Mouse (Mus musculus) limb, embryonic 13.5 days (tissue): Measurements from ENCODE around the gene Abcc9. TPM values are rescaled to one million over a fixed set of nuclear protein-coding genes. Genes with fewer than 3 reads are reported as not detected.
A peak's percentile ranks its signal among the peaks of the same experiment; 100 is the strongest.

ENCODE experiments used
- ATAC-seq: fragments of 200-750 bp; cut with Nextera tagmentation; 2 replicates; pipeline ENCODE4 v1.8.0; 2017; ENCODE audit warnings: low read depth, moderate number of reproducible peaks, moderate TSS enrichment; ENCODE audit not compliant: low FRiP score
- H3K27ac ChIP-seq: fragments of 300-500 bp; sonication (generic); 2 replicates; pipeline ENCODE4 v1.5.1; 2015; ENCODE audit warnings: inconsistent platforms, mild to moderate bottlenecking, moderate library complexity
- H3K27me3 ChIP-seq: fragments of 300-500 bp; sonication (generic); 2 replicates; pipeline ENCODE4 v1.6.1; 2015; ENCODE audit warnings: mild to moderate bottlenecking, inconsistent platforms
- H3K36me3 ChIP-seq: fragments of 300-500 bp; sonication (generic); 2 replicates; pipeline ENCODE4 v1.6.1; 2015; ENCODE audit warnings: inconsistent platforms, mild to moderate bottlenecking, moderate library complexity
- H3K4me1 ChIP-seq: fragments of 300-500 bp; sonication (generic); 2 replicates; pipeline ENCODE4 v1.6.1; 2015; ENCODE audit warnings: inconsistent platforms
- H3K4me2 ChIP-seq: fragments of 300-500 bp; sonication (generic); replicated peaks from 2 replicates; pipeline ENCODE4 v1.6.1; 2015; ENCODE audit warnings: inconsistent platforms, mild to moderate bottlenecking, moderate library complexity
- H3K4me3 ChIP-seq: fragments of 300-500 bp; sonication (generic); 2 replicates; pipeline ENCODE4 v1.5.1; 2015; ENCODE audit warnings: moderate library complexity, mild to moderate bottlenecking, inconsistent platforms
- H3K9ac ChIP-seq: fragments of 300-500 bp; sonication (generic); 2 replicates; pipeline ENCODE4 v1.6.1; 2015; ENCODE audit warnings: mild to moderate bottlenecking, inconsistent platforms
- H3K9me3 ChIP-seq: fragments of 300-500 bp; sonication (generic); 2 replicates; pipeline ENCODE4 v1.6.1; 2016; ENCODE audit warnings: inconsistent platforms
- WGBS: fragments of 180-500 bp; shearing (Covaris S2); methylation state at CpG from one replicate; pipeline ENCODE4 v1.1.7; 2015; 5-methylcytosine and 5-hydroxymethylcytosine counted together
- polyA plus RNA-seq: library from polyadenylated mRNA; unstranded; fragments of >200 nt; fragmentation: Nextera tagmentation; extraction: Ambion mirVana; gene quantifications from 2 replicates; pipeline ENCODE4 v1.2.1, GENCODE M21; 2015

Gene Abcc9
- polyA plus RNA-seq, 1 experiment from 2014 or later = 1.8 TPM

- Histone ChIP-seq H3K36me3 (no peaks in the 10 kb centered on the region), H3K27ac (no peak overlapping the region), H3K9ac (no peak overlapping the region), H3K27me3 (no peaks in the 10 kb centered on the region), H3K4me3 (no peak overlapping the region), H3K4me1 (0 out of 2 replicates have a peak, but pooled peaks cover 7% of the 10 kb centered on the region), H3K9me3 (no peaks in the 10 kb centered on the region), H3K4me2 (no peak overlapping the region)
- peak; percentile 33; the same call in 1 of the 2 replicates for ATAC-seq
- WGBS = 54% methylated on average over 9 of the region's 9 CpGs
These were observed 92.4 kb downstream of the Abcc9 start for GRCm38 (mm10) chr6:142609401-142610373.

DNA sequence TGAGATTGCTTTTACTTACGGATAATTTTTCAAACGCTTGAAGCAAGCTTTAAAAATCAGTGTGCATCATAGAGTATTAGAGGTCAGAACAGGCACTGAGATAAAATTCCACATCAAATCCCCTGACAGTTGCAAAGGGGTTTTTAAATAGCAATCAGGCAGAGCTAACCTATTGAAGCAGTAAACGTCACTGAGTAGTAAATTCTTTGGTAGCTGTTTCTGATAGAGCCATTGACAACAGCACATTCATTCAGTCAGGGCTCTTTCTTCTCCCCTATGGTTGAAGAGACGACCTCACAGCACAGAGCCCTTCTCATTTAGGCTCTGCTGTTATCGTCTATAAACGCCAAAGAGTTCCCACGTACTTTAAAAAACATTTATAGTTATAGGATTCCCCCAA is 95.0 kb downstream of the Abcc9 start:
- no peak for ATAC-seq
- Histone ChIP-seq H3K4me3 (no peak overlapping the region), H3K27ac (no peak overlapping the region), H3K27me3 (no peaks in the 10 kb centered on the region), H3K36me3 (no peaks in the 10 kb centered on the region), H3K4me2 (no peak overlapping the region), H3K9ac (no peak overlapping the region), H3K9me3 (no peaks in the 10 kb centered on the region), H3K4me1 (0 out of 2 replicates have a peak, but pooled peaks cover 7% of the 10 kb centered on the region)
- 58% methylated on average over 7 of the region's 7 CpGs for WGBS

- no peaks in the 10 kb centered on the region for H3K36me3 ChIP-seq
- no peak overlapping the region for H3K4me3 ChIP-seq
- 0 out of 2 replicates have a peak, but pooled peaks cover 7% of the 10 kb centered on the region for H3K4me1 ChIP-seq
- no peak overlapping the region for H3K9ac ChIP-seq
- WGBS = 70% methylated on average over 6 of the region's 6 CpGs
- no peak for ATAC-seq
- no peaks in the 10 kb centered on the region for H3K9me3 ChIP-seq
- no peak overlapping the region for H3K27ac ChIP-seq
- no peak overlapping the region for H3K4me2 ChIP-seq
- no peaks in the 10 kb centered on the region for H3K27me3 ChIP-seq
These were observed 99.3 kb downstream of the Abcc9 start for GRCm38 (mm10) chr6:142602772-142603171.

DNA sequence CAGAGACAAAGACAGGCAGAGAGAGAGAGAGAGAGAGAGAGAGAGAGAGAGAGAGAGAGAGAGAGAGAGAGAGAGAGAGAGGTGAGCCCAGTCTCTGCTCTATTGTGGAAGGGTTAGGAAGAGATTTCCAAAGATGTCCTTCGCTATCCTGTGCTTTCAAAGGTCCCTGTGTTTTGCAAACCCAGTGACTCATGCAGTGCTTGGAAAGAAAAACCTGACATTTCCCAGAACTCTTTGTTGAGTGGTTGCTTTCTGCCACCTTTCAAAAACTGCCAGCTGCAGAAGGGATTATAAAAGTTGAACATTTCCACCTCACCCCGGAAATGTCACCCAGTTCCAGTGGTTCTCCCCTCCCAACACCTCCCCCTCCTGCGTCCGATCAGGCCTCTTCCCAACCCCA is 123.3 kb downstream of the Abcc9 start:
- H3K27me3 ChIP-seq = peaks cover 2% of the 10 kb centered on the region
- no peak overlapping the region for H3K4me2 ChIP-seq
- WGBS = 73% methylated on average over 4 of the region's 4 CpGs
- ATAC-seq = no peak
- H3K9me3 ChIP-seq = no peaks in the 10 kb centered on the region
- H3K4me1 ChIP-seq = no peaks in the 10 kb centered on the region
- no peak overlapping the region for H3K9ac ChIP-seq
- H3K27ac ChIP-seq = no peak overlapping the region
- no peaks in the 10 kb centered on the region for H3K36me3 ChIP-seq
- no peak overlapping the region for H3K4me3 ChIP-seq

GRCm38 (mm10) chr6:142577801-142578200 is 124.3 kb downstream of the Abcc9 start:
- WGBS = 87% methylated on average over 6 of the region's 6 CpGs
- H3K36me3 ChIP-seq = no peaks in the 10 kb centered on the region
- H3K27ac ChIP-seq = no peak overlapping the region
- no peaks in the 10 kb centered on the region for H3K9me3 ChIP-seq
- H3K4me1 ChIP-seq = no peaks in the 10 kb centered on the region
- no peak for ATAC-seq
- H3K4me3 ChIP-seq = no peak overlapping the region
- no peak overlapping the region for H3K4me2 ChIP-seq
- H3K9ac ChIP-seq = no peak overlapping the region
- H3K27me3 ChIP-seq = peaks cover 11% of the 10 kb centered on the region

DNA sequence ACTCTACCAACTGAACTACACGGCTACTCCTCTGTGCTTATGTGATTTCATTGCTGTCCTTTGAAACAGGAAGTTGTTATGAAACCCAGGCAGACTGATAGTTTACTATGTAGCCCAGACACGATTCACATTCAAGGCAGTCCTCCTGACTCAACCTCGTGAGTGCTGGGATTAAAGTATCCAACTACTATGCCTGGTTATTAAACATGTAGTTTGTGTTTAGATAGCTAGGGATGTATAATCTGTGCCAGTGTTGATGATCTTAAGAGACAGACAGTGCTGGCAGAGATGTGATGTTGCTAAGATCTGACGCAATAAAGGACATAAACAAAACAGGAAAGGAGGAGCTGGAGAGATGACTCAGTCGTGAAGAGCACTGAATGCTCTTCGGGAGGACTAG is 129.2 kb downstream of the Abcc9 start:
- H3K27ac ChIP-seq = no peak overlapping the region
- H3K36me3 ChIP-seq = no peaks in the 10 kb centered on the region
- WGBS = 49% methylated on average over 6 of the region's 6 CpGs
- no peaks in the 10 kb centered on the region for H3K9me3 ChIP-seq
- H3K4me3 ChIP-seq = no peak overlapping the region
- H3K4me2 ChIP-seq = no peak overlapping the region
- ATAC-seq = no peak
- H3K27me3 ChIP-seq = peaks cover 57% of the 10 kb centered on the region
- H3K4me1 ChIP-seq = peaks cover 19% of the 10 kb centered on the region
- no peak overlapping the region for H3K9ac ChIP-seq

DNA sequence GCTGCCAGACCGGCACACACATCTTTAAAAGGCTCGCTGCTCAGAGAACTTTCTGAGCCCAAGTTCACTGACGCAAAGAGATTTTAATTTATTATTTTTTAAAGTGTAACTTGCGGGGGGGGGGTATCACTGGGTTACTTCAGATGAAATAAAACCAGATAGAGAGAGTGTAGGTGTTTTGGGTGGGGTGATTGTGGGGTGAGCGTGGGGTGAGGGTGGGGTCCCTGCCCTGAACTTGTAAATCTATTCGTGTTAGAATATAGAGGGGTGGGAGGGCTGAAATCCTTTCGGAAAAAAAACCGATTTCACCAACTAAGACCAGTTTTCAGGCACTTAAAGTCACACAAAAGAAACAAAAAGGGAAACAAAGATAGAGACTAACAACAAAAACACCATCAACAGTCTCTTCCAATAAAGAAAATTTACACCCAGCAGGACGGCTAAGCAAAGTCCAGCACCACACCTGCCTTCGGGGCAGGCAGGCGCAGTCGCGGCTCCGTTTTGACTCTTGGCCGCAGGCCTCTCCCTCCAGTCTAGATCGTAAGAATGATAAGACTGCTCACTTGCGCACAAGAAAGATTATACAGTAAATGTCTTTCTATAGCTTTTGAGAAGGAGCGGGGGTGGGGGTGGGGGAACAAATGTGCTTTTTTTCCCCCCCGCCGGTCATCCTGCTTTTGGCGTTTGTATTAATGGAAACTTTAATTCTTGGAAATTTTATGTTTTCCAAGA is 130.3 kb downstream of the Abcc9 start:
- H3K4me3 ChIP-seq = peak overlapping the region; percentile 50
- no peaks in the 10 kb centered on the region for H3K9me3 ChIP-seq
- WGBS = 2% methylated on average over 21 of the region's 21 CpGs
- H3K4me2 ChIP-seq = peak overlapping the region; percentile 90
- peak; percentile 46; the same call in 1 of the 2 replicates for ATAC-seq
- no peak overlapping the region for H3K27ac ChIP-seq
- H3K36me3 ChIP-seq = no peaks in the 10 kb centered on the region
- H3K9ac ChIP-seq = peak overlapping the region; percentile 59; the same call in 1 of the 2 replicates
- H3K4me1 ChIP-seq = peaks cover 19% of the 10 kb centered on the region
- peaks cover 66% of the 10 kb centered on the region for H3K27me3 ChIP-seq

GRCm38 (mm10) chr6:142571055-142571618 is 131.0 kb downstream of the Abcc9 start, which contains the start of gene Kcnj8:
Kcnj8 (minus strand) TSS chr6:142571614.
- peaks cover 19% of the 10 kb centered on the region for H3K4me1 ChIP-seq
- peak within 1 kb of the TSS; percentile 59 for H3K9ac ChIP-seq
- H3K4me3 ChIP-seq = peak within 1 kb of the TSS; percentile 50
- 1% methylated on average over 33 of the region's 34 CpGs for whole genome bisulfite sequencing
- peak; percentile 91 for ATAC-seq
- H3K27me3 ChIP-seq = peaks cover 68% of the 10 kb centered on the region
- no peaks in the 10 kb centered on the region for H3K36me3 ChIP-seq
- H3K27ac ChIP-seq = no peak within 1 kb of the TSS
- H3K9me3 ChIP-seq = no peaks in the 10 kb centered on the region
- peak within 1 kb of the TSS; percentile 90 for H3K4me2 ChIP-seq

- Histone ChIP-seq H3K27me3 (peaks cover 77% of the 10 kb centered on the region), H3K9ac (no peak overlapping the region), H3K4me2 (peak overlapping the region; percentile 90), H3K4me3 (peak overlapping the region; percentile 50), H3K9me3 (no peaks in the 10 kb centered on the region), H3K4me1 (peaks cover 19% of the 10 kb centered on the region), H3K36me3 (no peaks in the 10 kb centered on the region), H3K27ac (no peak overlapping the region)
- WGBS = 8% methylated on average over 30 of the region's 30 CpGs
- no peak for ATAC-seq
These were observed 131.9 kb downstream of the Abcc9 start for GRCm38 (mm10) chr6:142570046-142570770.

GRCm38 (mm10) chr6:142568713-142569357 is 133.3 kb downstream of the Abcc9 start:
- H3K4me2 ChIP-seq = no peak overlapping the region
- WGBS = 45% methylated on average over 7 of the region's 7 CpGs
- H3K27me3 ChIP-seq = peaks cover 75% of the 10 kb centered on the region
- peaks cover 19% of the 10 kb centered on the region for H3K4me1 ChIP-seq
- H3K27ac ChIP-seq = no peak overlapping the region
- H3K9me3 ChIP-seq = no peaks in the 10 kb centered on the region
- no peaks in the 10 kb centered on the region for H3K36me3 ChIP-seq
- H3K4me3 ChIP-seq = no peak overlapping the region
- ATAC-seq = no peak
- H3K9ac ChIP-seq = no peak overlapping the region

- Histone ChIP-seq H3K4me1 (peaks cover 19% of the 10 kb centered on the region), H3K4me2 (no peak overlapping the region), H3K9ac (no peak overlapping the region), H3K4me3 (no peak overlapping the region), H3K27ac (no peak overlapping the region), H3K27me3 (peaks cover 62% of the 10 kb centered on the region), H3K9me3 (no peaks in the 10 kb centered on the region), H3K36me3 (no peaks in the 10 kb centered on the region)
- ATAC-seq = no peak
- WGBS = 51% methylated on average over 5 of the region's 5 CpGs
These were observed 134.7 kb downstream of the Abcc9 start for GRCm38 (mm10) chr6:142567452-142567851.
